Mouse (Mus musculus) myocyte (in vitro differentiated cells): ENCODE measurements at regions not wholly inside any gene's neighbourhood (a gene's known extent, or its start where the extent isn't known, plus 50 kb on each side); places are given as distances from the start of the nearest gene placed in this dataset.

Experiments
- CEBPB ChIP-seq: IDR thresholded peaks from 2 replicates; pipeline ENCODE4 v1.6.1; 2011; ENCODE audit warnings: mild to moderate bottlenecking, moderate library complexity; ENCODE audit not compliant: poor library complexity, insufficient read depth, severe bottlenecking
- E2F4 ChIP-seq: IDR thresholded peaks from one replicate; pipeline ENCODE4 v1.6.1; 2011; ENCODE audit warnings: mild to moderate bottlenecking, control low read depth, moderate library complexity; ENCODE audit not compliant: insufficient read depth
- MAX ChIP-seq: IDR thresholded peaks from one replicate; pipeline ENCODE4 v1.6.1; 2011; ENCODE audit warnings: low read depth, mild to moderate bottlenecking, control low read depth
- MYOD1 ChIP-seq, 3 experiments: IDR thresholded peaks; one replicate each; pipeline ENCODE4 v1.6.1; 2011; ENCODE audit warnings: control low read depth in 2 of 3, low read depth in 2 of 3, mild to moderate bottlenecking in 2 of 3, moderate library complexity in 1 of 3; ENCODE audit not compliant: insufficient read length in 2 of 3, control insufficient read depth in 1 of 3
- MYOG ChIP-seq, 3 experiments: IDR thresholded peaks; one replicate each; pipeline ENCODE4 v1.6.1; 2011; ENCODE audit warnings: control low read depth in 2 of 3, low read depth in 2 of 3, mild to moderate bottlenecking in 2 of 3; ENCODE audit not compliant: insufficient read length in 2 of 3, control insufficient read depth in 1 of 3, insufficient read depth in 1 of 3
- POLR2A ChIP-seq: IDR thresholded peaks from one replicate; pipeline ENCODE4 v1.6.1; 2011; ENCODE audit warnings: low read depth, mild to moderate bottlenecking, control low read depth, moderate library complexity; ENCODE audit not compliant: insufficient read length
- POLR2AphosphoS2 ChIP-seq: IDR thresholded peaks from one replicate; pipeline ENCODE4 v1.6.1; 2011; ENCODE audit warnings: low read depth, control low read depth; ENCODE audit not compliant: insufficient read length
- REST ChIP-seq: IDR thresholded peaks from one replicate; pipeline ENCODE4 v1.6.1; 2011; ENCODE audit warnings: mild to moderate bottlenecking, control low read depth, moderate library complexity; ENCODE audit not compliant: insufficient read depth, insufficient read length
- TCF3 ChIP-seq: IDR thresholded peaks from one replicate; pipeline ENCODE4 v1.6.1; 2011; ENCODE audit warnings: low read depth, control low read depth; ENCODE audit not compliant: insufficient read length
- USF1 ChIP-seq: IDR thresholded peaks from one replicate; pipeline ENCODE4 v1.6.1; 2011; ENCODE audit warnings: low read depth, mild to moderate bottlenecking, control low read depth, moderate library complexity

DNA sequence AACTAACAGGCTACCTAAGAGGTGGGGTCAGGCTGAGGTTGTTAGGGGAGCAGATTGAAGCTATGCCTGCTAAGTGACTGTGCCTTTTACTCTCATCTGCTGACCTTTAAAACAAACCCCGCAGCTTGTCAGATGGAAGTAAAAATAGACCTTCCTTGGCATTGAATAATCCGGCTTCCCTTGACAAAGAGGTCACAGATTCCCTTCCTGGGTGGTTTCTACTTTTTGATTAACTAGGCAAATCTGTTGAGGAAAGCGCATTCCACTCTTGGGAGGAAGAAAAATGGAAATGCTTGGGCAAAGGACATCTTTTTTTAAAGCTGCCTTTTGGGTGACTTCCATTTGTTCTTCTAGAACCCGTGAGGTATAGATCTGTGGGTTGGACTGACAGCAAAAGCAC, 72.3 kb upstream of the Cpne4 start:
- TF ChIP-seq POLR2A = no peak
- no peak for TF ChIP-seq E2F4
- no peak for TF ChIP-seq MYOG (IDR thresholded peaks at IDR 0.05; ENCODE audit: control insufficient read depth in 1 of 3, insufficient read depth in 1 of 3, insufficient read length in 2 of 3, low read depth in 2 of 3)
- no peak for TF ChIP-seq REST
- no peak for TF ChIP-seq MAX
- no peak for TF ChIP-seq USF1
- no peak for TF ChIP-seq POLR2AphosphoS2
- no peak for TF ChIP-seq MYOD1 (IDR thresholded peaks at IDR 0.05; ENCODE audit: control insufficient read depth in 1 of 3, insufficient read length in 2 of 3, low read depth in 2 of 3)
- no peak for TF ChIP-seq TCF3
- TF ChIP-seq CEBPB = no peak
